Comparison of ENCODE assay signal across 16 mouse cellular contexts in the genomic region with DNA sequence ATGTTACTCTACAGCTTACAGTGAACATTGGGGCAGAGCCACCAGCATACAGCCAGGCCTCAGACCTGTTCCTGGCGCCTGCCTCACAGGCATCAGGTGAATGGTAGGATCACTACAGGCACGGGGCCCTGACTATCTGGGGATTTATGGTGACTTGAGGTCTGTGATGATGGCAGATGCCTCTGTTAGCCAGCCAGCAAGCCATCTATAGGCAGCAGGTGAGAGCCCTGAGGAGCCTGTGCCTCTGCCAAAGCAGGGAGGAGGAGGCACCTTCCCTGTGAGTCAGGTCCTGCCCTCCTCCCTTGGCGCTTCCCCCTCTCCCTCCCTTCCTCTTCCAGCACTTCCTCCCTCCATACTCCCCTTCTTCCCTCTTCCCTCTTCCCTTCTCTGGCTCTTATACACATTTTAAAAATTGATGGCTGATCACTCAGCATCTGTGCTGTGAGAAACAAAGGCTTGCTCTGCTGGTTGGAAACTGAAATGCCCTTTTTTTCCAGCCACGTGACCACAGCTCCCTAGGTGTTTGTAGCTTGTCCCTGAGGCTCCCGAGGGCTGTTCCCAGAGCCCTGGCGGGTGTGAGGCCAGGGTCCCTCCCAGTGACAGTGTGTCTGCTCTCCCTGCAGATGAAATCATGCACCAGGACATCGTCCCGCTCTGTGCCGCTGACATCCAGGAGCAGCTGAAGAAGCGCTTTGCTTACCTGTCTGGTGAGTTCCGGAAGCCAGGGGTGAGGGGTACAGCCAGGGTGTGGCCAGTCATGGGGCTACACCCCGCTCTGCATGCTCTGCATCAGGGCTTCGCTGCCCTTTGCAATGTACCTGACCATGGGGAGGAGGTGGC.
DNase-seq lines count a peak whose midpoint lies in the region; ATAC-seq lines count a peak whose summit lies in the region.
"Had no signal": no experiment of that assay in that cellular context is flagged by ENCODE, and none has a peak within 500 bp of the region (broad histone marks: within the 10 kb centered on the region; RNA-seq: fewer than 3 reads in every experiment).

No protein-coding gene starts in this region.

- no peak overlapping the region for H3K4me2 ChIP-seq in kidney, embryonic 14.5 days (replicated peaks; ENCODE audit: low read depth, low read length)
- no peak overlapping the region for H3K4me2 ChIP-seq in hindbrain, embryonic 11.5 days (replicated peaks; ENCODE audit: low read depth, low read length)
- H3K4me2 ChIP-seq in midbrain, embryonic 16.5 days (ENCODE audit: low read length): no peak overlapping the region
- H3K4me2 ChIP-seq: liver, embryonic 15.5 days; stomach, embryonic 15.5 days had no signal

- no peaks in the 10 kb centered on the region for H3K4me1 ChIP-seq in kidney, embryonic 14.5 days (ENCODE audit: control insufficient read depth, insufficient read depth, low read length)
- peaks cover 4% of the 10 kb centered on the region; the same call in 1 of the 2 replicates for H3K4me1 ChIP-seq in hindbrain, embryonic 11.5 days (replicated peaks; ENCODE audit: control insufficient read depth, insufficient read depth, low read length)
- peaks cover 23% of the 10 kb centered on the region for H3K4me1 ChIP-seq in midbrain, embryonic 16.5 days (ENCODE audit: control insufficient read depth, insufficient read depth, low read length)
- H3K4me1 ChIP-seq: liver, embryonic 15.5 days had no signal

- peak; percentile 21; the same call in 1 of the 2 replicates for ATAC-seq in kidney, embryonic 14.5 days (ENCODE audit: low FRiP score, low TSS enrichment)
- ATAC-seq in hindbrain, embryonic 11.5 days (ENCODE audit: low FRiP score): no peak
- no peak for ATAC-seq in midbrain, embryonic 16.5 days
- ATAC-seq: CD4-positive, CD25-positive, alpha-beta regulatory T cell, adult 4 months; intestine, postnatal 0 days; Patski had no signal

- no peak overlapping the region for H3K27ac ChIP-seq in kidney, embryonic 14.5 days (ENCODE audit: low read depth, low read length)
- 0 out of 2 replicates have a peak overlapping the region, but pooled peaks have one; percentile 13 for H3K27ac ChIP-seq in hindbrain, embryonic 11.5 days (ENCODE audit: low read depth, low read length)
- H3K27ac ChIP-seq in midbrain, embryonic 16.5 days (ENCODE audit: low read length): peak overlapping the region; percentile 22; the same call in 1 of the 2 replicates
- H3K27ac ChIP-seq: liver, embryonic 15.5 days; stomach, embryonic 15.5 days had no signal

- no peak overlapping the region for H3K9ac ChIP-seq in kidney, embryonic 14.5 days (ENCODE audit: low read depth, low read length)
- no peak overlapping the region for H3K9ac ChIP-seq in hindbrain, embryonic 11.5 days (ENCODE audit: low read depth, low read length)
- no peak overlapping the region; the same call in 1 of the 2 replicates for H3K9ac ChIP-seq in midbrain, embryonic 16.5 days (ENCODE audit: low read depth, low read length)
- H3K9ac ChIP-seq: liver, embryonic 15.5 days; stomach, embryonic 15.5 days had no signal

- no peak for DNase-seq in kidney, adult 18-20 months
- DNase-seq in cerebellum, adult 8-10 months: peak; percentile 75
- DNase-seq in hindbrain, embryonic 11.5 days (ENCODE audit: low spot score): no peak
- no peak for DNase-seq in thymus, postnatal 4 days
- no peak for DNase-seq in layer of hippocampus, adult 18-20 months (ENCODE audit: low spot score in 2 of 2)
- no peak for DNase-seq in ovary, postnatal 36 days (ENCODE audit: low spot score)
- DNase-seq: adrenal gland, postnatal 10 days; lung, postnatal 36 days had no signal

- peaks cover 5% of the 10 kb centered on the region; the same call in 1 of the 2 replicates for H3K36me3 ChIP-seq in kidney, embryonic 14.5 days (ENCODE audit: control insufficient read depth, insufficient read depth, low read length)
- H3K36me3 ChIP-seq in hindbrain, embryonic 11.5 days (ENCODE audit: control insufficient read depth, insufficient read depth, low read length): no peaks in the 10 kb centered on the region; the same call in 1 of the 2 replicates
- H3K36me3 ChIP-seq in midbrain, embryonic 16.5 days (ENCODE audit: control insufficient read depth, insufficient read depth, low read length): peaks cover 18% of the 10 kb centered on the region
- H3K36me3 ChIP-seq: liver, embryonic 15.5 days had no signal

- H3K27me3 ChIP-seq in kidney, embryonic 14.5 days (ENCODE audit: control insufficient read depth, insufficient read depth, low read length): no peaks in the 10 kb centered on the region
- no peaks in the 10 kb centered on the region for H3K27me3 ChIP-seq in hindbrain, embryonic 11.5 days (ENCODE audit: control insufficient read depth, insufficient read depth, low read length)
- no peaks in the 10 kb centered on the region for H3K27me3 ChIP-seq in midbrain, embryonic 16.5 days (ENCODE audit: control insufficient read depth, insufficient read depth, low read depth, low read length)
- H3K27me3 ChIP-seq: liver, embryonic 15.5 days; Patski; stomach, embryonic 15.5 days had no signal

- no peaks in the 10 kb centered on the region for H3K9me3 ChIP-seq in kidney, embryonic 14.5 days (ENCODE audit: control insufficient read depth, low read length)
- no peaks in the 10 kb centered on the region for H3K9me3 ChIP-seq in hindbrain, embryonic 11.5 days (ENCODE audit: control insufficient read depth, low read length)
- H3K9me3 ChIP-seq in midbrain, embryonic 16.5 days (replicated peaks; ENCODE audit: control insufficient read depth, low read length, poor library complexity, severe bottlenecking): no peaks in the 10 kb centered on the region
- H3K9me3 ChIP-seq: liver, embryonic 15.5 days; stomach, embryonic 15.5 days had no signal

- no peak overlapping the region for H3K4me3 ChIP-seq in kidney, embryonic 14.5 days (ENCODE audit: low read length)
- no peak overlapping the region for H3K4me3 ChIP-seq in hindbrain, embryonic 11.5 days (ENCODE audit: low read depth, low read length)
- no peak overlapping the region for H3K4me3 ChIP-seq in midbrain, embryonic 16.5 days (ENCODE audit: low read depth, low read length)
- H3K4me3 ChIP-seq: liver, embryonic 15.5 days; myocyte; stomach, embryonic 15.5 days had no signal

- 66% methylated on average over 13 of the region's 13 CpGs for WGBS in kidney, embryonic 14.5 days
- 72% methylated on average over 12 of the region's 13 CpGs for WGBS in hindbrain, embryonic 11.5 days
- 64% methylated on average over 13 of the region's 13 CpGs for WGBS in midbrain, embryonic 16.5 days
